ENCODE assay signal across 27 mouse cellular contexts in genomic region chr17:65297831-65298230, GRCm38 (mm10).
DNase-seq lines count a peak whose midpoint lies in the region; ATAC-seq lines count a peak whose summit lies in the region.
"Had no signal": no experiment of that assay in that cellular context is flagged by ENCODE, and none has a peak within 500 bp of the region (broad histone marks: within the 10 kb centered on the region; RNA-seq: fewer than 3 reads in every experiment).

No protein-coding gene starts in this region.

- no peaks in the 10 kb centered on the region for H3K27me3 ChIP-seq in heart, embryonic 12.5 days (replicated peaks)
- H3K27me3 ChIP-seq in heart, embryonic 11.5 days (ENCODE audit: control insufficient read depth, insufficient read depth, low read length): no peaks in the 10 kb centered on the region

- peak; percentile 49 for DNase-seq in gastrocnemius, adult 18-20 months (ENCODE audit: low spot score)
- no peak for DNase-seq in gastrocnemius, postnatal 25 days
- peak; percentile 43 for DNase-seq in brain, adult 2 months (ENCODE audit: low read depth, low spot score)
- DNase-seq in heart, postnatal 4 days: peak; percentile 8
- DNase-seq: adrenal gland, adult 8-10 months; cerebellum, adult 11 months; cerebellum, adult 9-10 months; cerebellum, postnatal 36 days; kidney, adult 2 months; kidney, postnatal 36 days; liver; lung, embryonic 14.5 days; lung, postnatal 14 days; right cerebral cortex, postnatal 25 days; spleen, adult 18-20 months; thymus, adult 2 months; thymus, postnatal 36 days had no signal

- ATAC-seq in heart, embryonic 12.5 days (ENCODE audit: insufficient number of reproducible peaks, low FRiP score): no peak
- ATAC-seq in heart, embryonic 11.5 days (replicated peaks; ENCODE audit: insufficient number of reproducible peaks, low FRiP score, low TSS enrichment): no peak
- no peak for ATAC-seq in cerebellum, adult (ENCODE audit: insufficient number of reproducible peaks, low FRiP score, low TSS enrichment)
- ATAC-seq: forebrain, embryonic 14.5 days; hindbrain, embryonic 16.5 days; midbrain, embryonic 16.5 days had no signal

- no peaks in the 10 kb centered on the region for H3K36me3 ChIP-seq in heart, embryonic 12.5 days
- no peaks in the 10 kb centered on the region for H3K36me3 ChIP-seq in heart, embryonic 11.5 days (ENCODE audit: control insufficient read depth, insufficient read depth, low read length)
- H3K36me3 ChIP-seq: G1E had no signal

- H3K9me3 ChIP-seq in heart, embryonic 12.5 days (replicated peaks): no peaks in the 10 kb centered on the region
- no peaks in the 10 kb centered on the region for H3K9me3 ChIP-seq in heart, embryonic 11.5 days (replicated peaks; ENCODE audit: control insufficient read depth, low read length)

- no peak overlapping the region for H3K4me2 ChIP-seq in heart, embryonic 12.5 days
- H3K4me2 ChIP-seq in heart, embryonic 11.5 days: no peak overlapping the region
- H3K4me2 ChIP-seq: lung, embryonic 14.5 days; midbrain, embryonic 11.5 days had no signal

- H3K27ac ChIP-seq in heart, embryonic 12.5 days (ENCODE audit: poor library complexity, severe bottlenecking): peak overlapping the region; percentile 29; the same call in 1 of the 2 replicates
- H3K27ac ChIP-seq in heart, embryonic 11.5 days (ENCODE audit: low read depth, low read length): no peak overlapping the region; the same call in 1 of the 2 replicates
- H3K27ac ChIP-seq: liver, embryonic 14.5 days; stomach, postnatal 0 days had no signal

- 0 out of 2 replicates have a peak, but pooled peaks cover 8% of the 10 kb centered on the region for H3K4me1 ChIP-seq in heart, embryonic 12.5 days (replicated peaks)
- no peaks in the 10 kb centered on the region for H3K4me1 ChIP-seq in heart, embryonic 11.5 days (ENCODE audit: control insufficient read depth, insufficient read depth, low read length)

- WGBS in heart, embryonic 12.5 days: 53% methylated on average over 5 of the region's 5 CpGs
- WGBS in heart, embryonic 11.5 days (ENCODE audit: insufficient replicate concordance): 61% methylated on average over 5 of the region's 5 CpGs

- H3K4me3 ChIP-seq in heart, embryonic 12.5 days: no peak overlapping the region
- no peak overlapping the region for H3K4me3 ChIP-seq in heart, embryonic 11.5 days (ENCODE audit: low read depth, low read length)

- no peak overlapping the region for H3K9ac ChIP-seq in heart, embryonic 12.5 days
- H3K9ac ChIP-seq in heart, embryonic 11.5 days (ENCODE audit: low read depth, low read length): no peak overlapping the region
- H3K9ac ChIP-seq: liver, embryonic 14.5 days; lung, embryonic 14.5 days had no signal
